Comparison of ENCODE assay signal across 20 mouse cellular contexts in genomic region chr2:27512909-27513308, GRCm38 (mm10). TPM values are rescaled to one million over a fixed set of nuclear protein-coding genes. Genes with fewer than 3 reads are reported as not detected.
DNase-seq lines count a peak whose midpoint lies in the region; ATAC-seq and TF ChIP-seq lines count a peak whose summit lies in the region.
"Had no signal": no experiment of that assay in that cellular context is flagged by ENCODE, and none has a peak within 500 bp of the region (broad histone marks: within the 10 kb centered on the region; RNA-seq: fewer than 3 reads in every experiment).

No protein-coding gene starts in this region.

- TF ChIP-seq EP300 in lung, postnatal 0 days (IDR thresholded peaks at IDR 0.05), result no peak

- TF ChIP-seq CTCF in lung, postnatal 0 days (IDR thresholded peaks at IDR 0.05), result no peak
- no peak for TF ChIP-seq CTCF in kidney, adult 2 months (conservative IDR thresholded peaks at IDR 0.05; ENCODE audit: insufficient read depth, insufficient read length, low read depth, low read length)

- H3K27ac ChIP-seq in lung, postnatal 0 days (ENCODE audit: low read length), result no peak overlapping the region
- H3K27ac ChIP-seq in kidney, adult 2 months (ENCODE audit: insufficient read depth, low read depth, low read length), result no peak overlapping the region
- no peak overlapping the region for H3K27ac ChIP-seq in forebrain, embryonic 13.5 days
- H3K27ac ChIP-seq: embryonic facial prominence, embryonic 10.5 days; gastrocnemius, adult 2 months; heart, embryonic 10.5 days; hindbrain, postnatal 0 days had no signal

- H3K27me3 ChIP-seq in lung, postnatal 0 days (replicated peaks; ENCODE audit: insufficient read depth, low read length), result no peaks in the 10 kb centered on the region
- H3K27me3 ChIP-seq in kidney, adult 2 months (replicated peaks; ENCODE audit: control insufficient read depth, insufficient read depth, low read length), result no peaks in the 10 kb centered on the region
- no peaks in the 10 kb centered on the region for H3K27me3 ChIP-seq in forebrain, embryonic 13.5 days
- H3K27me3 ChIP-seq: hindbrain, embryonic 13.5 days had no signal

- DNase-seq in lung, postnatal 0 days (ENCODE audit: low spot score), result peak; percentile 15
- no peak for DNase-seq in lung, postnatal 10 days
- DNase-seq in spleen, postnatal 10 days (ENCODE audit: low spot score in 2 of 2), result no peak
- no peak for DNase-seq in kidney, adult 2 months
- DNase-seq: adrenal gland, postnatal 14 days; cerebellum, adult 11-12 months; cerebellum, adult 9-11 months; cerebellum, postnatal 36 days; gastrocnemius, adult 2 months; gastrocnemius, postnatal 36 days; heart, adult 18-20 months; heart, postnatal 10 days had no signal

- ATAC-seq in lung, postnatal 0 days, result no peak
- ATAC-seq in granulocyte monocyte progenitor cell, adult 5-6 weeks (replicated peaks; ENCODE audit: poor library complexity, severe bottlenecking), result peak; percentile 52
- peak; percentile 24; the same call in 1 of the 2 replicates for ATAC-seq in monocyte, adult 5-6 weeks (replicated peaks; ENCODE audit: insufficient number of reproducible peaks, low FRiP score, low TSS enrichment, poor library complexity, severe bottlenecking)
- ATAC-seq in forebrain, embryonic 13.5 days, result no peak
- ATAC-seq: forebrain, embryonic 14.5 days; hindbrain, postnatal 0 days had no signal

- 88% methylated on average over 3 of the region's 3 CpGs for WGBS in lung, postnatal 0 days
- 87% methylated on average over 3 of the region's 3 CpGs for WGBS in kidney, adult 2 months
- WGBS in forebrain, embryonic 13.5 days, result 92% methylated on average over 3 of the region's 3 CpGs

- no peak for TF ChIP-seq POLR2A in kidney, adult 2 months (IDR thresholded peaks at IDR 0.05; ENCODE audit: low read depth, low read length)

- no peak overlapping the region for H3K9ac ChIP-seq in lung, postnatal 0 days (replicated peaks; ENCODE audit: low read depth)
- no peak overlapping the region for H3K9ac ChIP-seq in forebrain, embryonic 13.5 days

- peaks cover 18% of the 10 kb centered on the region for H3K4me1 ChIP-seq in lung, postnatal 0 days (ENCODE audit: insufficient read depth, low read depth, low read length)
- H3K4me1 ChIP-seq in kidney, adult 2 months (ENCODE audit: control insufficient read depth, insufficient read depth, low read length), result peaks cover 20% of the 10 kb centered on the region
- peaks cover 31% of the 10 kb centered on the region for H3K4me1 ChIP-seq in forebrain, embryonic 13.5 days

- H3K9me3 ChIP-seq in lung, postnatal 0 days (ENCODE audit: low read length), result no peaks in the 10 kb centered on the region
- peaks cover 6% of the 10 kb centered on the region; the same call in 1 of the 2 replicates for H3K9me3 ChIP-seq in forebrain, embryonic 13.5 days (replicated peaks)
- H3K9me3 ChIP-seq: heart, embryonic 10.5 days; hindbrain, embryonic 13.5 days had no signal

- H3K4me3 ChIP-seq in lung, postnatal 0 days (ENCODE audit: low read depth, low read length), result no peak overlapping the region
- H3K4me3 ChIP-seq in kidney, adult 2 months (ENCODE audit: insufficient read depth, low read depth, low read length), result no peak overlapping the region
- H3K4me3 ChIP-seq in forebrain, embryonic 13.5 days, result no peak overlapping the region
- H3K4me3 ChIP-seq: embryonic facial prominence, embryonic 10.5 days; gastrocnemius, adult 2 months; heart, embryonic 10.5 days; hindbrain, embryonic 13.5 days had no signal

- H3K36me3 ChIP-seq in lung, postnatal 0 days (ENCODE audit: insufficient read depth, low read length), result no peaks in the 10 kb centered on the region
- no peaks in the 10 kb centered on the region for H3K36me3 ChIP-seq in kidney, adult 2 months (ENCODE audit: control insufficient read depth, insufficient read depth, low read length)
- H3K36me3 ChIP-seq in forebrain, embryonic 13.5 days (ENCODE audit: poor library complexity, severe bottlenecking), result no peaks in the 10 kb centered on the region
- H3K36me3 ChIP-seq: hindbrain, embryonic 13.5 days had no signal

- H3K4me2 ChIP-seq in lung, postnatal 0 days (replicated peaks; ENCODE audit: low read depth, low read length), result no peak overlapping the region
- H3K4me2 ChIP-seq in forebrain, embryonic 13.5 days, result no peak overlapping the region

RNA-seq across cellular contexts. Expression of gene Wdr5, which starts 2.0 kb away (rescaled TPM):
- 20.5 and 24.0 TPM in 2 replicates for polyA plus RNA-seq in lung, postnatal 0 days (2015; fragmentation: Nextera tagmentation; extraction: Ambion mirVana)
- 61.9 and 77.1 TPM in 2 replicates for total RNA-seq in granulocyte monocyte progenitor cell, adult 5-6 weeks (2014; fragmentation: Nextera tagmentation)
- 76.8 and 88.0 TPM in 2 replicates for total RNA-seq in granulocyte monocyte progenitor cell, adult 5-6 weeks (2017)
- 28.3 to 50.1 TPM (median 31.0 TPM) in 3 replicates for total RNA-seq in monocyte, adult 5-6 weeks (2017)
- polyA plus RNA-seq in kidney, adult 2 months (2012; rRNA removed), result 28.7 and 29.7 TPM in 2 replicates
- polyA plus RNA-seq in forebrain, embryonic 13.5 days (2015; fragmentation: Nextera tagmentation; extraction: Ambion mirVana), result 54.0 and 59.1 TPM in 2 replicates

RNA-seq across cellular contexts. Expression of gene Brd3, which starts 5.4 kb away (rescaled TPM):
- polyA plus RNA-seq in lung, postnatal 0 days (2015; fragmentation: Nextera tagmentation; extraction: Ambion mirVana), result 44.9 and 47.5 TPM in 2 replicates
- 35.9 and 65.0 TPM in 2 replicates for total RNA-seq in granulocyte monocyte progenitor cell, adult 5-6 weeks (2014; fragmentation: Nextera tagmentation)
- 25.6 and 26.3 TPM in 2 replicates for total RNA-seq in granulocyte monocyte progenitor cell, adult 5-6 weeks (2017)
- 11.9 to 23.9 TPM (median 15.9 TPM) in 3 replicates for total RNA-seq in monocyte, adult 5-6 weeks (2017)
- 16.4 and 16.7 TPM in 2 replicates for polyA plus RNA-seq in kidney, adult 2 months (2012; rRNA removed)
- 140 and 149 TPM in 2 replicates for polyA plus RNA-seq in forebrain, embryonic 13.5 days (2015; fragmentation: Nextera tagmentation; extraction: Ambion mirVana)

Comparison
In these comparisons a context has a peak if more than half of its experiments do, and no peak if none do; other contexts are left out.
1. ATAC-seq: peak in granulocyte monocyte progenitor cell, adult 5-6 weeks (single experiment) and monocyte, adult 5-6 weeks (single experiment); none in lung, postnatal 0 days (single experiment) and forebrain, embryonic 13.5 days (single experiment).